Mouse (Mus musculus) C2C12 (cell line): ENCODE data around the gene Faf2.

Source experiments
- CEBPB ChIP-seq: IDR thresholded peaks from one replicate; pipeline ENCODE4 v1.6.1; 2011; ENCODE audit warnings: low read depth, mild to moderate bottlenecking, control low read depth, moderate library complexity
- CTCF ChIP-seq: IDR thresholded peaks from one replicate; pipeline ENCODE4 v1.5.1; 2011; ENCODE audit not compliant: control insufficient read depth, insufficient read depth, insufficient read length
- FOSL1 ChIP-seq: IDR thresholded peaks from one replicate; pipeline ENCODE4 v1.8.0; 2011; ENCODE audit warnings: mild to moderate bottlenecking, low read length; ENCODE audit not compliant: poor library complexity, insufficient read depth, severe bottlenecking
- MAX ChIP-seq: IDR thresholded peaks from one replicate; pipeline ENCODE4 v1.6.1; 2011; ENCODE audit warnings: mild to moderate bottlenecking, control low read depth
- MYOD1 ChIP-seq: IDR thresholded peaks from one replicate; pipeline ENCODE4 v1.6.1; 2011; ENCODE audit warnings: low read depth; ENCODE audit not compliant: control insufficient read depth, insufficient read length
- MYOG ChIP-seq: IDR thresholded peaks from one replicate; pipeline ENCODE4 v1.6.1; 2011; ENCODE audit not compliant: control insufficient read depth, insufficient read length; ENCODE audit errors: extremely low read depth
- USF1 ChIP-seq: IDR thresholded peaks from one replicate; pipeline ENCODE4 v1.6.1; 2011; ENCODE audit warnings: low read depth, mild to moderate bottlenecking, control low read depth, moderate library complexity

DNA sequence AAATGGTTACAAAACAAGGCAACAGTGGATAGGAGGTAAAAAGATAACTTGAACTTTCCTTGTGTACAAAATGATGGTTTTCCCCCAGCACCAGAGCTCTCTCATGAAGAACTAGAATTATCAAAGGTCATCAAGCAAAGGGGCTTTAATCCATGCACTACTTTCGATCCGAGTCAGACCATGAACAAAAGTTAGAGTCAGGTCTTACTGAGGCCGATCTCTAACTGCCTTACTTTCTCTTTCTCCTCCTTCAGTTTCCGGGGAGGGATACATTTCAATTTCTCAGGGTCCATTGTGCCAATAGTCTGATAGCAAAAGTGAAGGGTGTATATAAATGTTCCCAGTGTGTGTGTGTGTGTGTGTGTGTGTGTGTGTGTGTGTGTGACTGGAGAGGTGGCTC, 49.0 kb upstream of the Faf2 start:
- no peak for TF ChIP-seq CTCF
- no peak for TF ChIP-seq USF1
- no peak for TF ChIP-seq FOSL1
- no peak for TF ChIP-seq MYOG
- TF ChIP-seq MYOD1: no peak
- no peak for TF ChIP-seq MAX
- no peak for TF ChIP-seq CEBPB
